Mouse (Mus musculus) liver, adult 10 weeks (tissue): ENCODE results near the gene St7. TPM values are rescaled to one million over a fixed set of nuclear protein-coding genes. Genes with fewer than 3 reads are reported as not detected.

Source experiments
- polyA plus RNA-seq: library from polyadenylated mRNA; stranded (reverse); fragments of 350-450 nt; fragmentation: Illumina TruSeq; extraction: RNeasy Lipid Tissue Mini Kit (QIAGEN cat#74804); gene quantifications from one replicate; pipeline ENCODE4 v1.2.3, GENCODE M21; 2014; ENCODE audit warnings: low read depth, low replicate concordance

St7 gene
- 8.2 TPM for polyA plus RNA-seq

DNA sequence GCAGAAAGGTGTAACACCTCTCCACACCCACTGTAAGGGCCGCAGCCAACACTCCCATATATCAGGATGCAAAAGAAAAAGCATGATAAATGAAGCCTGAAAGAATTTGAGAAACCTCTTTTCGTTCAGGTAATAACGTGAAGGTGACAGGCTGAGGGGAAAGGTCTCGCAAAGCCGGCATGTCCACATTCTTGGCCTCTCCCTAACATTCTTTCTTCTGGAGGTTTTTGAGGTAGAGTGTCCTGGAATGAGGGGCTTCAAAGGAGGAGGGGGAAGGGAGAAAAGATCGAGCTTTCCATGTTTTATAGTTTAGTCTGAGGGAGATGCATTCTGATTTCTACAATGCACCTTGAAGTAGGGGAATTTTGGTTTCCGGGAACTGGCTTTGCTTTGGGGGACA, at the start of gene St7:
TSS of gene St7 (plus strand) at position 287 of the 400 bp plus-strand sequence.

Other genes starting within 250 kb of the St7 start
- 61.4 TPM for gene Met, start 229.1 kb upstream of the St7 start, polyA plus RNA-seq
- gene Capza2, start 56.7 kb upstream of the St7 start, polyA plus RNA-seq, result 214 TPM